Mouse (Mus musculus) small intestine, adult 2 months (tissue): ENCODE measurements at regions not wholly inside any gene's neighbourhood (a gene's known extent, or its start where the extent isn't known, plus 50 kb on each side); places are given as distances from the start of the nearest gene placed in this dataset.

Experiments used
- H3K27ac ChIP-seq: fragments of 200-500 bp; 2 replicates; pipeline ENCODE4 v1.5.1; 2012; ENCODE audit warnings: low read depth, low read length, control low read depth, inconsistent platforms; ENCODE audit not compliant: insufficient read depth
- H3K27me3 ChIP-seq: fragments of 200-500 bp; 2 replicates; pipeline ENCODE4 v1.6.1; 2012; ENCODE audit warnings: mild to moderate bottlenecking, moderate library complexity, low read length, inconsistent platforms; ENCODE audit not compliant: control insufficient read depth, insufficient read depth
- H3K36me3 ChIP-seq: fragments of 200-500 bp; 2 replicates; pipeline ENCODE4 v1.6.1; 2012; ENCODE audit warnings: mild to moderate bottlenecking, low read length, control low read depth, inconsistent platforms; ENCODE audit not compliant: control insufficient read depth, insufficient read depth
- H3K4me1 ChIP-seq: fragments of 200-500 bp; 2 replicates; pipeline ENCODE4 v1.6.1; 2012; ENCODE audit warnings: low read length, inconsistent platforms, mixed read lengths; ENCODE audit not compliant: control insufficient read depth, insufficient read depth, insufficient read length
- H3K4me3 ChIP-seq: fragments of 200-500 bp; 2 replicates; pipeline ENCODE4 v1.5.1; 2012; ENCODE audit warnings: low read depth, mild to moderate bottlenecking, control low read depth, inconsistent platforms, low read length, moderate library complexity
- CTCF ChIP-seq: fragments of 200-500 bp; IDR thresholded peaks from 2 replicates; pipeline ENCODE4 v1.5.1; 2012; ENCODE audit warnings: low read depth, mild to moderate bottlenecking, control low read depth, inconsistent platforms, low read length, moderate library complexity, mixed read lengths; ENCODE audit not compliant: insufficient replicate concordance, insufficient read length; ENCODE audit errors: extremely low read depth
- POLR2A ChIP-seq: fragments of 200-500 bp; IDR thresholded peaks from 2 replicates; pipeline ENCODE4 v1.6.1; 2012; ENCODE audit warnings: low read depth, mild to moderate bottlenecking, control low read depth, inconsistent platforms, low read length, moderate library complexity
- WGBS: fragments of 180-500 bp; shearing (Covaris S2); methylation state at CpG from one replicate; pipeline ENCODE4 v1.1.7; 2018; 5-methylcytosine and 5-hydroxymethylcytosine counted together

- Histone ChIP-seq H3K27me3 (no peaks in the 10 kb centered on the region), H3K27ac (no peak overlapping the region), H3K36me3 (no peaks in the 10 kb centered on the region), H3K4me3 (no peak overlapping the region), H3K4me1 (no peaks in the 10 kb centered on the region)
- 87% methylated on average over 7 of the region's 7 CpGs for WGBS
- TF ChIP-seq POLR2A: no peak
- TF ChIP-seq CTCF: no peak
These were observed 257.4 kb upstream of the Tenm3 start for GRCm38 (mm10) chr8:49101156-49101555.

- H3K4me3 ChIP-seq: no peak overlapping the region
- no peaks in the 10 kb centered on the region for H3K36me3 ChIP-seq
- TF ChIP-seq POLR2A: no peak
- no peak for TF ChIP-seq CTCF
- H3K27me3 ChIP-seq: no peaks in the 10 kb centered on the region
- 78% methylated on average over 6 of the region's 6 CpGs for WGBS
- H3K27ac ChIP-seq: no peak overlapping the region
- no peaks in the 10 kb centered on the region for H3K4me1 ChIP-seq
These were observed 240.6 kb upstream of the Tenm3 start for GRCm38 (mm10) chr8:49084191-49084875.

DNA sequence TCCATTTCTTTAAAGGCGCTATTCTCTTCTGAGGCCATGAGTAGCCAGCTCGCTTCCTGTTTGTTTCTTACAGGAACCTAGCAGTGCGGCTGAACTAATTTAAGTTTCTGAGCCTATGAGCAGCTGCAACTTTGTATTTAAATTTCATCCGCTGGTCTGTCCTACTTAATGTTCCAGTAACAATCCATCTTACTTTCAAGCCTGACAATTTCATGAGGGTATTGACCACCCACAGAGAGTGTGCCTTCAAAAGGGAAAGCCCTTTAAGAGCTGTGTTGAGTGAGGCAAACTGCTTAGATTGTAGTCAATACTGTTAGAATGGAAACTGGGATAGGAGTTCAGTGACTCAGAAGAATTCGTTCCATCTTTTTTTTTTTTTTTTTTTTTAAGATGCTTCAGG, 225.7 kb upstream of the Tenm3 start:
- no peak overlapping the region for H3K4me3 ChIP-seq
- H3K27me3 ChIP-seq: no peaks in the 10 kb centered on the region
- 75% methylated on average over 5 of the region's 5 CpGs for WGBS
- no peak overlapping the region for H3K27ac ChIP-seq
- H3K36me3 ChIP-seq: no peaks in the 10 kb centered on the region
- no peaks in the 10 kb centered on the region for H3K4me1 ChIP-seq
- TF ChIP-seq POLR2A (no peak), CTCF (no peak)

DNA sequence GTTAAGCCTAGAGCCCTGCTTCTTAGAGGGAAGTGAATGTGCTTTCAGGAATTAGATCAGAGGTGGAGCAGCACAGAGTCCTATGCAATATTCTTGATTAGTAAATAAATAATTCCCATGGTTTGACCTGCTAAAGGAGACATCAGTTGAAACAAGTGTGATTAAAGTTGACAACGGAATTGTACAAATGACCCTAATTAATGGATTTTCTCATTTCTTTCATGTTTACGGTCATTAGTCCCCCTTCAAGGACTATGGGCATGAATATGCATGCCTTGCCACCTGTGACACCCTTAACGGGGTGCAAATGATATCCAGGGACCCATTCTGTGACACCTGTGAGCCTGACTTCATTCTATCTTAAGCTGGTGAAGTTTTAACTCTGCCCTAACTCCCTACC, 219.5 kb upstream of the Tenm3 start:
- WGBS: 59% methylated on average over 3 of the region's 3 CpGs
- H3K4me1 ChIP-seq: no peaks in the 10 kb centered on the region
- H3K4me3 ChIP-seq: no peak overlapping the region
- H3K27me3 ChIP-seq: no peaks in the 10 kb centered on the region
- no peak overlapping the region for H3K27ac ChIP-seq
- no peak for TF ChIP-seq CTCF
- no peak for TF ChIP-seq POLR2A
- H3K36me3 ChIP-seq: no peaks in the 10 kb centered on the region

DNA sequence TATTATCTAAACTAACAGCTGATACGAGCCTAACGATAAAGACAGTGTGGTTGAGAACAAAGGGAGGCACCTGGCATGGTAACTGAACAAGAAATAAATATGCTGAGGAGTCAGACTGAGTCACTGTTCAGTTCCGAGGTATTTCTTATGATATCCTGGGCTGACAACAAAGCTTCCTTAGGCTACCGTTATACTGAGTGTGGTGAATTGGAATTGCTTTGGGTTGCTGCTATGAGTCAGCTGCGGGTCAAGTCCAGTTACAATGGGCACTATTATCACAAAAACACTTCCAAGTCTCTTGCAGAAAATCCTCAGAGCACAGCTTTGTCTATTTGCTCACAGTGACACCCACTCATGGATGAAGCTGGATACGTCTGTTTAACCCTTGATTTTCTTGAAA, 199.5 kb upstream of the Tenm3 start:
- Histone ChIP-seq H3K36me3 (no peaks in the 10 kb centered on the region), H3K4me3 (no peak overlapping the region), H3K4me1 (no peaks in the 10 kb centered on the region), H3K27ac (no peak overlapping the region), H3K27me3 (no peaks in the 10 kb centered on the region)
- 73% methylated on average over 6 of the region's 6 CpGs for WGBS
- no peak for TF ChIP-seq POLR2A
- no peak for TF ChIP-seq CTCF

DNA sequence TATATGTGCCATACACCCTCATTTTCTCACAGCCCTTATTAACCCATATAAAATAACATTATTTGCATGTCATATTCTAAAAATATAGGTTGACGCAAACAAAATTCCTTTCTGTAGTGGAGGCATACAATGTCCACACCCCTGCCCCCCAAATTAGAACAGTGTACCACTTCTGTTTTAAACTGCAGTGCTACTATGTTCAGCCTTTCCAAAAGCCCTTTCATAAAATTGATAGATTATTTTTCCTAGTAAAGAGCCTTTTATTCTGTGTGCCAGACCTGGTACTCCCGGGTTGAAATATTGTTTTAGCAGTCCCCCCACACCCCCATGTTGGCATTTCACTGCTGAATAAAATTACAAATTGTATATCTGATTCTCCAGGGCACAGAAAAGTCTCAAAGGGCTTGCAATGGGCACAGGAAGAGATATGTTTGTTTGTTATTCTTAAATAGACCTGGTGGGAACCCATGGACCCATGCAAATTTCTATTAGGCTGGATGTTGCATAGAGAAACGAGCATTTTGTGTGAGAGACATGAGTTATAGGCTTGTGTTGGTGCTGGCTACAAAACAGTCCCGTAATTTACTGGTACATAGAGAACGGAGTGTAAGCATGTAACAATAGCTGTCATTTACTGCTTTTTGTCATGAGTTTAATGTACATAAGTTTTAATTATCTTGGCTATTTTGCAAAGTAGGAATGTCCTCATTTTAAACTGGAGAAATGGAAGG, 192.4 kb upstream of the Tenm3 start:
- H3K4me3 ChIP-seq: no peak overlapping the region
- TF ChIP-seq POLR2A (no peak), CTCF (no peak)
- no peaks in the 10 kb centered on the region for H3K36me3 ChIP-seq
- H3K27ac ChIP-seq: no peak overlapping the region
- 79% methylated on average over 5 of the region's 5 CpGs for WGBS
- H3K27me3 ChIP-seq: no peaks in the 10 kb centered on the region
- H3K4me1 ChIP-seq: no peaks in the 10 kb centered on the region

DNA sequence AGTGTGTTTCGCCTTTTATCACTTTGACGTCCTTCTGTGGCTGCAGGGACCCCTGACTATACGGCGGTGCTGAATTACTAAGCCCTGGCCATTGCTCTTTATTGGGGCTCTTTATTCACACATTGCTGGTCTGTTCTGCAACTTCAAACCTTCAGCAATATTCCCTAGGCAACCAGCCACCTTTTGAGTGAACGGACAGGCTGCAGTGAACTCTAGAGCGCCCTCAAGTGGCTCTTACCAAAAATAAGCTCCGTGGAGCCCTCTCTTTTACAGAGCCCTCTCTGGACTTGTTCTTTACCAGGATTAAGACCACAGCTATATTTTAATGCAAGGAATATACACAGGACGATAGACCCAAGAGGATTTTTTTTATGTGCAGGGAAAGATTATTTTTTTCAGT, 191.8 kb upstream of the Tenm3 start:
- TF ChIP-seq POLR2A (no peak), CTCF (no peak)
- WGBS: 45% methylated on average over 8 of the region's 8 CpGs

More for the DNA sequence above, 191.8 kb upstream of the Tenm3 start:
- H3K4me1 ChIP-seq: no peaks in the 10 kb centered on the region
- H3K27ac ChIP-seq: no peak overlapping the region
- no peaks in the 10 kb centered on the region for H3K27me3 ChIP-seq
- H3K4me3 ChIP-seq: no peak overlapping the region
- H3K36me3 ChIP-seq: no peaks in the 10 kb centered on the region
